Mouse (Mus musculus): ENCODE data around the gene Musk. TPM values are rescaled to one million over a fixed set of nuclear protein-coding genes. Genes with fewer than 3 reads are reported as not detected.

Musk gene
- polyA plus RNA-seq, 1 experiment from 2014 or later: 0.08 TPM

- H3K36me3 ChIP-seq (replicated peaks; ENCODE audit: insufficient read depth, low read length): no peaks in the 10 kb centered on the region
- H3K9ac ChIP-seq (replicated peaks): no peak overlapping the region
- H3K4me2 ChIP-seq (ENCODE audit: low read depth, low read length): no peak overlapping the region
- no peaks in the 10 kb centered on the region for H3K4me1 ChIP-seq (ENCODE audit: insufficient read depth)
- 66% methylated on average over 2 of the region's 2 CpGs for WGBS (ENCODE audit: insufficient replicate concordance)
- no peaks in the 10 kb centered on the region for H3K9me3 ChIP-seq (ENCODE audit: low read length)
- no peak for DNase-seq
- ATAC-seq: no peak
- H3K27ac ChIP-seq (ENCODE audit: low read depth): no peak overlapping the region
- H3K4me3 ChIP-seq (ENCODE audit: low read depth, low read length): no peak overlapping the region
- no peaks in the 10 kb centered on the region for H3K27me3 ChIP-seq (ENCODE audit: insufficient read depth, low read length)
- no peak for TF ChIP-seq EP300 (IDR thresholded peaks at IDR 0.05; ENCODE audit: low read depth)
- no peak for TF ChIP-seq CTCF (IDR thresholded peaks at IDR 0.05; ENCODE audit: low read depth)
Observed at GRCm38 (mm10) chr4:58280121-58280520, 5.6 kb upstream of the Musk start.

- H3K4me1 ChIP-seq (ENCODE audit: insufficient read depth): peaks cover 5% of the 10 kb centered on the region; the same call in 1 of the 2 replicates
- no peak overlapping the region for H3K4me3 ChIP-seq (ENCODE audit: low read depth, low read length)
- no peak overlapping the region for H3K9ac ChIP-seq (replicated peaks)
- TF ChIP-seq CTCF (IDR thresholded peaks at IDR 0.05; ENCODE audit: low read depth): no peak
- no peak for TF ChIP-seq EP300 (IDR thresholded peaks at IDR 0.05; ENCODE audit: low read depth)
- 57% methylated on average over 9 of the region's 9 CpGs for WGBS (ENCODE audit: insufficient replicate concordance)
- H3K36me3 ChIP-seq (replicated peaks; ENCODE audit: insufficient read depth, low read length): no peaks in the 10 kb centered on the region
- peak overlapping the region; percentile 24; the same call in 1 of the 2 replicates for H3K4me2 ChIP-seq (ENCODE audit: low read depth, low read length)
- ATAC-seq (no peak), DNase-seq (no peak)
- no peaks in the 10 kb centered on the region for H3K27me3 ChIP-seq (ENCODE audit: insufficient read depth, low read length)
- H3K27ac ChIP-seq (ENCODE audit: low read depth): no peak overlapping the region
- no peaks in the 10 kb centered on the region for H3K9me3 ChIP-seq (ENCODE audit: low read length)
Observed at GRCm38 (mm10) chr4:58286368-58287090, 769 bp downstream of the Musk start.

GRCm38 (mm10) chr4:58288753-58289152 lies 3.0 kb downstream of the Musk start:
- Histone ChIP-seq H3K4me1 (ENCODE audit: insufficient read depth) (peaks cover 5% of the 10 kb centered on the region; the same call in 1 of the 2 replicates), H3K27ac (ENCODE audit: low read depth) (0 out of 2 replicates have a peak overlapping the region, but pooled peaks have one; percentile 22), H3K4me2 (ENCODE audit: low read depth, low read length) (no peak overlapping the region), H3K27me3 (ENCODE audit: insufficient read depth, low read length) (no peaks in the 10 kb centered on the region), H3K36me3 (replicated peaks; ENCODE audit: insufficient read depth, low read length) (no peaks in the 10 kb centered on the region), H3K4me3 (ENCODE audit: low read depth, low read length) (no peak overlapping the region), H3K9me3 (ENCODE audit: low read length) (no peaks in the 10 kb centered on the region), H3K9ac (replicated peaks) (no peak overlapping the region)
- WGBS (ENCODE audit: insufficient replicate concordance): 59% methylated on average over 5 of the region's 5 CpGs
- ATAC-seq: peak; percentile 56
- peak; percentile 22 for DNase-seq
- TF ChIP-seq CTCF (IDR thresholded peaks at IDR 0.05; ENCODE audit: low read depth) (no peak), EP300 (IDR thresholded peaks at IDR 0.05; ENCODE audit: low read depth) (peak; percentile 64; the same call in 1 of the 2 replicates)

- Histone ChIP-seq H3K4me1 (ENCODE audit: insufficient read depth) (peaks cover 5% of the 10 kb centered on the region; the same call in 1 of the 2 replicates), H3K4me3 (ENCODE audit: low read depth, low read length) (no peak overlapping the region), H3K36me3 (replicated peaks; ENCODE audit: insufficient read depth, low read length) (no peaks in the 10 kb centered on the region), H3K9me3 (ENCODE audit: low read length) (no peaks in the 10 kb centered on the region), H3K27me3 (ENCODE audit: insufficient read depth, low read length) (no peaks in the 10 kb centered on the region), H3K4me2 (ENCODE audit: low read depth, low read length) (no peak overlapping the region), H3K27ac (ENCODE audit: low read depth) (no peak overlapping the region), H3K9ac (replicated peaks) (no peak overlapping the region)
- WGBS (ENCODE audit: insufficient replicate concordance): 63% methylated on average over 1 of the region's 1 CpGs
- no peak for TF ChIP-seq EP300 (IDR thresholded peaks at IDR 0.05; ENCODE audit: low read depth)
- no peak for TF ChIP-seq CTCF (IDR thresholded peaks at IDR 0.05; ENCODE audit: low read depth)
- no peak for ATAC-seq
- no peak for DNase-seq
Observed at GRCm38 (mm10) chr4:58291828-58292227, 6.1 kb downstream of the Musk start.

GRCm38 (mm10) chr4:58293099-58293498 lies 7.3 kb downstream of the Musk start:
- no peak overlapping the region for H3K4me2 ChIP-seq (ENCODE audit: low read depth, low read length)
- no peaks in the 10 kb centered on the region for H3K9me3 ChIP-seq (ENCODE audit: low read length)
- H3K9ac ChIP-seq (replicated peaks): no peak overlapping the region
- no peaks in the 10 kb centered on the region for H3K27me3 ChIP-seq (ENCODE audit: insufficient read depth, low read length)
- H3K27ac ChIP-seq (ENCODE audit: low read depth): no peak overlapping the region
- H3K36me3 ChIP-seq (replicated peaks; ENCODE audit: insufficient read depth, low read length): no peaks in the 10 kb centered on the region
- DNase-seq (no peak), ATAC-seq (no peak)
- TF ChIP-seq CTCF (IDR thresholded peaks at IDR 0.05; ENCODE audit: low read depth) (no peak), EP300 (IDR thresholded peaks at IDR 0.05; ENCODE audit: low read depth) (no peak)
- H3K4me3 ChIP-seq (ENCODE audit: low read depth, low read length): no peak overlapping the region
- H3K4me1 ChIP-seq (ENCODE audit: insufficient read depth): peaks cover 5% of the 10 kb centered on the region; the same call in 1 of the 2 replicates
- 69% methylated on average over 3 of the region's 3 CpGs for WGBS (ENCODE audit: insufficient replicate concordance)

- DNase-seq: peak; percentile 16
- H3K27ac ChIP-seq (ENCODE audit: low read depth): no peak overlapping the region
- TF ChIP-seq CTCF (IDR thresholded peaks at IDR 0.05; ENCODE audit: low read depth): no peak
- TF ChIP-seq EP300 (IDR thresholded peaks at IDR 0.05; ENCODE audit: low read depth): no peak
Observed at GRCm38 (mm10) chr4:58303862-58304261, 18.1 kb downstream of the Musk start.

More at GRCm38 (mm10) chr4:58303862-58304261, 18.1 kb downstream of the Musk start:
- H3K4me1 ChIP-seq (ENCODE audit: insufficient read depth): no peaks in the 10 kb centered on the region
- no peaks in the 10 kb centered on the region for H3K27me3 ChIP-seq (ENCODE audit: insufficient read depth, low read length)
- H3K9me3 ChIP-seq (ENCODE audit: low read length): no peaks in the 10 kb centered on the region
- ATAC-seq: no peak; the same call in 1 of the 2 replicates
- no peaks in the 10 kb centered on the region for H3K36me3 ChIP-seq (replicated peaks; ENCODE audit: insufficient read depth, low read length)
- no peak overlapping the region for H3K9ac ChIP-seq (replicated peaks)
- 35% methylated on average over 5 of the region's 5 CpGs for WGBS (ENCODE audit: insufficient replicate concordance)
- no peak overlapping the region for H3K4me3 ChIP-seq (ENCODE audit: low read depth, low read length)
- H3K4me2 ChIP-seq (ENCODE audit: low read depth, low read length): no peak overlapping the region
